Mouse (Mus musculus) c-Kit-positive CD71-positive TER-119-positive erythroid progenitor cells, embryonic 14.5 days (primary cell): ENCODE measurements around the gene Taok2.

Experiments
- DNase-seq: peaks from one replicate; pipeline ENCODE4 v3.0.0-alpha.2; 2013; ENCODE audit warnings: low spot score

The Taok2 gene

DNA sequence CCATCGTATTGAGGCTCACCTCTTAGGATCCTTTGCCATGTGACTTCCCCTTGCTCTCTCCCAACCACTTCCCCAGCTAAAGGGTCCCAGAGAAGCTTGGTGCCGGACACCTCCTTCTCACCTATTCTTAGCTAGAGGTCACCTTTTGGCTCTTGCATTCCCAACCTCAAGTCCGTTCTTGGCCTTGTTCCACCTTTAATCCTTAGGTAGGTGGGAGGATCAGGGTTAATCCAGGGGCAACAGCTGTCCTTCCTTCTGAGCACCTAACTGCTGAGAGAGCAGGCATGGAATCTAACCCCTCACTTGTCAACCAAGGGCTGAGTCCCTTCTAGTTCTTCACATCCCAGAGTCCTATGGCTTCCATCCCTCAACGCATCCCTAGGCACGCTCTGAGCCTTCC is 58.6 kb downstream of the Taok2 start:
- no peak for DNase-seq

DNA sequence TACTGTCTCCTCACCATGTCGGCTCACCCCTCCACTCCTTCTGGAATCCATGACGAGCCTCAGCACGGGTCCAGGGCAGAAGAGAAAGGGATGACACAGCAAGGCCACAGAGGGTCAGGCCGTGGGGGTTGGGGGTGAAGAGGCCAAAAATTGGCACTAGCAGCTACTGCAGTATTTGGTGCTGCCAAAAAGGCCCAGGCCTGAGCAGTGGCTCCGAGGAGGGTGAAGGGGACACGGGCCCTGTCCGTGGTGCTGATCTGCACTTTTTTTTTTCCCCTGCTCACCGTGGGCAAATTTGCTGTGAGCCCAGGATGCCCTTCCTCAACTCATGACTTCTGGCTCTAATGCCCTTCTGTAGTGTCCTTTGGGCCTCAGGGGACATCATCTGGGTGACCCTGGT is 59.1 kb downstream of the Taok2 start:
- DNase-seq = no peak

DNA sequence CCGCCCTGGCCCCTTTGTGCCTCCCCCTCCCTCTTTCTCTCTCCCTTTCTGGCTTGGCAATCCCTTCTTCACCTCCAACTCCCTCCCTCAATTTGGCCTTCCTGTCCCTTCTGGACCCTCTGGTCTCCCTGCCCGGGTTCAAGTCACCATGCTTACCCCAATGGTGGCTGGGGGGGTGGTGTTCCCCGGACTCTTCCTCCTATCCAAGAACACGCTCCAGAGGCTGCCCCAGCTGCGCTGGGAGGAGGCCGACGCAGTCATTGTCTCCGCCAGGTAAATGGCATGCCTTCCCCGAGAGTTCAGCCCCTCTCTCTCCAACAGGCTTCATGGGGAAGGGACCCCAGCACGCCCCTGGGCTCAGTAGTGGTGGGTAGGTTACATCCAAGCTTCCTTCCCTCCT is 60.6 kb downstream of the Taok2 start:
- no peak for DNase-seq

GRCm38 (mm10) chr7:126823202-126823711 is 61.2 kb downstream of the Taok2 start:
- DNase-seq = no peak

DNA sequence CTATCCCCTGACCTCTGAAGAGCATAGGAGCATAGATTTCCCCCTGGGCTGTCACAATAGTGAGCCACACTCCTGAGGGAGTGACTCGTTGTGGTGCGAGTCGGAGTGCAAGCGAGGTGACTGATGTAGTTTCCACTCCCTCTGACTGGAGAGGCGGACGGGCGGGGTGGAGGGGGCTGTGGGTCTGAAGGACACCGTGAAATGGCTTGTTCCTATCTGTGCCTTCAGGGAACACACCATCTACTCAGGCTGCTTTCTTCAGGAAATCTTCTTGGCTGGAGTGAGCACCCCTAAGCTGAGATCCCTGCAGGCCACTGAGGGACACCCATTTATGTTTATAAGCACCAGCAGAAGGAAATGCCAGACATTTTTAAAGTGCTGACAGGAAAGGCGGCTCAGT is 61.8 kb downstream of the Taok2 start:
- DNase-seq = no peak

DNA sequence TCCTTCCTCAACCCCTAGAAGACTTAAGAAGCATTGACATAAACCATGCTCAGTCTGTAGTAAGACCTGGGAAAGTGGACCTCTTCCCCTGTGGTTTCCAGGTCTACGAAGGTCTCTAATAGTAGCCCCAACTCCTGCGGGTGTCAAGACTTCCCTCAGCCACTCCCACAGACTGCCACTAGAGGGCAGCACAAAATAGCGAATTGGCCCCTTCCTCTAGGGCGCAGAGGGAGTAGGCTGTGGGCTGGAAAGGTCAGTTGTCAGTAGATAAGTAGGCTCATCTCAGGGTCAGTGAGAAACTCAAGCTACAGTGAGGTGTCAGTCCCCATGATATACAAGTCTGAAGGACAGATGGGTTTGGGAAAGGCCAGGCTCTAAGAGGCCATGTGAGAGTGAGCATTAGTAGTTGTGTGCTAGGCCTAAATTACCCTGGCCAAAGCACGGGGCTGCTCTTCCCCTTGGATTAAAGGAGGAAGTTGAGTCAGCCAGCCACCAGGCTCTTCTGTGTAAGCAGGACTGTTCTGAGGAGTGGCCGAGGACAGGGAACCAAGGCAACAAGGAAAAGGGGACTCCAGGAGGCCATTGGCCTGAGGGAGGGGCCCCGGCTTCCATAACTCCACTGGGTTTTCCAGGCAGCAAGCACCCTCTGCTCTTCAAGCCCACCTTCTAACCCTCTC is 62.5 kb downstream of the Taok2 start:
- DNase-seq = peak; percentile 75

GRCm38 (mm10) chr7:126818818-126819217 is 65.7 kb downstream of the Taok2 start:
- DNase-seq = no peak

- DNase-seq = no peak
These were observed 66.9 kb downstream of the Taok2 start for GRCm38 (mm10) chr7:126817595-126817994.

- no peak for DNase-seq
These were observed 68.0 kb downstream of the Taok2 start for GRCm38 (mm10) chr7:126816494-126816893.

DNA sequence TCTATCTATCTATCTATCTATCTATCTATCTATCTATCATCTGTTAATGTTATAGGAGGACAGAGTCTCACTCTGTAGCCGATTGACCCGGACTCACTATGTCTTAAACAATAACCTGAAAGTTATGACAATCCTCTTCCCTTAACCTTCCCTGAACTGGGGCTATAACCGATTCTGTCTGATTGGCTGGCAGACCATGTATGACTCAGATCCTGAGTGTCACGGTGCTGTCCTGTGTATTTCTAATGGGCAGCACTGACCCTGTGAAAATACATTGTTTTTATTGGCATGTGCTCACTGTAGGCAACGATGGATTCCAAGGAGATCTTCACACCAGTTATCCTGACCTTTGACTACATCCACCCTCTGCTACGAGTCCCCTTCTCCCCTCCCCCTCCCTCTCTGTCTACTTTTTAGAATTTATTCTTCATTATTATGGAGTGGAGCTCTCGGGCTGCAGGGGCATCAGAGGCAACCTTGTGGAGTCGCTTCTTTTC is 68.7 kb downstream of the Taok2 start:
- no peak for DNase-seq
